Mouse (Mus musculus) bone marrow, adult 2 months (tissue): ENCODE measurements around the gene Pign. TPM values are rescaled to one million over a fixed set of nuclear protein-coding genes. Genes with fewer than 3 reads are reported as not detected.

Experiments
- H3K27ac ChIP-seq: fragments of 200-500 bp; 2 replicates; pipeline ENCODE4 v1.5.1; 2012; ENCODE audit warnings: low read depth, mild to moderate bottlenecking, control low read depth, inconsistent platforms, low read length; ENCODE audit not compliant: control insufficient read depth, poor library complexity, insufficient read depth
- H3K4me1 ChIP-seq: fragments of 200-500 bp; 2 replicates; pipeline ENCODE4 v1.6.1; 2011; ENCODE audit warnings: low read length; ENCODE audit not compliant: control insufficient read depth, insufficient read depth
- H3K4me3 ChIP-seq: fragments of 200-500 bp; replicated peaks from 2 replicates; pipeline ENCODE3; 2011; ENCODE audit warnings: mild to moderate bottlenecking, low read depth, low read length, control low read depth; ENCODE audit not compliant: control insufficient read depth
- CTCF ChIP-seq: fragments of 200-500 bp; IDR thresholded peaks from 2 replicates; pipeline ENCODE4 v1.5.1; 2011; ENCODE audit warnings: low read length, control low read depth; ENCODE audit not compliant: control insufficient read depth, insufficient read depth
- POLR2A ChIP-seq: fragments of 200-500 bp; IDR thresholded peaks from 2 replicates; pipeline ENCODE4 v1.6.1; 2011; ENCODE audit warnings: low read depth, mild to moderate bottlenecking, control low read depth, low read length, borderline replicate concordance; ENCODE audit not compliant: control insufficient read depth
- WGBS: fragments of 180-500 bp; shearing (Covaris S2); methylation state at CpG from one replicate; pipeline ENCODE4 v1.1.7; 2018; 5-methylcytosine and 5-hydroxymethylcytosine counted together
- polyA plus RNA-seq: library from polyadenylated mRNA; stranded (reverse); fragments of >200 nt; gene quantifications from 2 replicates; pipeline ENCODE4 v1.2.4, GENCODE M21; 2011; ENCODE audit warnings: low replicate concordance; ENCODE audit not compliant: missing spikeins, insufficient read depth, insufficient read length

The Pign gene
- polyA plus RNA-seq, 1 experiment = 18.2 TPM

- 88% methylated on average over 3 of the region's 3 CpGs for WGBS
- no peak overlapping the region for H3K27ac ChIP-seq
- no peak for TF ChIP-seq CTCF
- no peak for TF ChIP-seq POLR2A
- no peaks in the 10 kb centered on the region for H3K4me1 ChIP-seq
- H3K4me3 ChIP-seq = no peak overlapping the region
Measured at GRCm38 (mm10) chr1:105553130-105553529, 110.3 kb downstream of the Pign start.

GRCm38 (mm10) chr1:105550163-105550562, 113.3 kb downstream of the Pign start:
- TF ChIP-seq POLR2A (no peak), CTCF (no peak)
- H3K27ac ChIP-seq = no peak overlapping the region
- no peak overlapping the region for H3K4me3 ChIP-seq
- no peaks in the 10 kb centered on the region for H3K4me1 ChIP-seq

DNA sequence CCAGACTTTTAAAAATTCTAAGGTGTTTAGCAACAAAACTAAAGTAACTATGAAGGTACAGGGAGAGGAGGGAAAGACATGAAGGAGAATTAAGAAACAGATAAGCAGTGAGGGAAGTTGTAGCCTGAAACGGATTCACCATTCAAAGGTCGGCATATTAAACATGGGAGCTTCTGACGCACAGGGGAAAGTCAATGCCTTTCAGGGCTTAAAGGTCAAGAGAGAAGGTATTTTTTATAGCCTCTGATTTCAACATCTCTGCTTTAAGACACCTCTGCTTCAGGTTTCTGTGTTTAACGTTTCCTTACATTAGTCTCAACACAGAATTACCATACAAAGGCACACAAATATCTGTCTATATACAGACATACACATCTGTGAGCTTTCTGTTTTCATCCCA, 113.8 kb downstream of the Pign start:
- Histone ChIP-seq H3K4me1 (no peaks in the 10 kb centered on the region), H3K4me3 (no peak overlapping the region), H3K27ac (no peak overlapping the region)
- WGBS = 84% methylated on average over 4 of the region's 4 CpGs
- TF ChIP-seq POLR2A (no peak), CTCF (no peak)

DNA sequence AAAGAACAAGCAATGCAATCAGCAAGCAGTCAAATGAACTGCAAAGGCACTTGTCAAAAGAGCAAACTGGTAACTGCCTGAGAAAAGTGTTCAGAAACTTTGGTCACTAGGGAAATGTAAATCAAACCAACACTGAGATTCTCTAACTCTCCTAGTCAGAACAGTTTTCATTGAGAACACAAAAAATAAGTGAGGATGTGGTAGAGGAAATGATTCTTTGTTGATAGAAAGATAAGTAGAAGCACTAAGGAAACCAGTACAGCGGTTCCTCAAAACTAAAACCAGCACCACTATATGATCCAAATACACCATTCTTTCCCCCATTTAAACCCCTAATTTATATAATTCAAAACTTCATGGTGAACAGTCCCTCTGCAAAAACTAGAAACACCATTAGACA, 120.4 kb downstream of the Pign start:
- Histone ChIP-seq H3K4me3 (no peak overlapping the region), H3K4me1 (no peaks in the 10 kb centered on the region), H3K27ac (no peak overlapping the region)
- TF ChIP-seq POLR2A (no peak), CTCF (no peak)
- WGBS = 42% methylated on average over 1 of the region's 1 CpGs

GRCm38 (mm10) chr1:105523768-105524167, 139.7 kb downstream of the Pign start:
- no peak overlapping the region for H3K27ac ChIP-seq
- no peaks in the 10 kb centered on the region for H3K4me1 ChIP-seq
- 63% methylated on average over 2 of the region's 2 CpGs for WGBS
- no peak overlapping the region for H3K4me3 ChIP-seq
- TF ChIP-seq CTCF (no peak), POLR2A (no peak)

DNA sequence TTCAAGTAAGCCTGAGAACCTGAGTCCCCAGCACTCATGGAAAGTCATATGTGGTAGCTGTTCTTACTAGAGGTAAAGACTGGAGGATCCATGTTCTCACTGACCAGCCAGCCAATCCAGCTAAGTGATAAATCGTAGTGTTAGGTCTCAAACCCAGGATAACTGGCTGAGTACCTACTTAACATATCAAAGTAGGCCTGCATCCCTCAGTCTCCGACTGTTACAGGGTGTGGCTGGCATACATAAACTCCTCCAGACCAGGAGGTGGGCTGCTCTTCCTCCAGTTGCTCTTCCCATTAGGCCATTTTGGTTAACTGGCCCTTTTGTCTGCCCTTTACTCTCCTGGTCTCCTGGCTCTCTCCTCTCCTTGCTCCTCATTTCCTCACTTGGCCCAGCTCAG, 141.2 kb downstream of the Pign start:
- WGBS = 83% methylated on average over 2 of the region's 2 CpGs
- H3K4me3 ChIP-seq = no peak overlapping the region
- TF ChIP-seq CTCF (no peak), POLR2A (no peak)
- no peaks in the 10 kb centered on the region for H3K4me1 ChIP-seq
- no peak overlapping the region for H3K27ac ChIP-seq

DNA sequence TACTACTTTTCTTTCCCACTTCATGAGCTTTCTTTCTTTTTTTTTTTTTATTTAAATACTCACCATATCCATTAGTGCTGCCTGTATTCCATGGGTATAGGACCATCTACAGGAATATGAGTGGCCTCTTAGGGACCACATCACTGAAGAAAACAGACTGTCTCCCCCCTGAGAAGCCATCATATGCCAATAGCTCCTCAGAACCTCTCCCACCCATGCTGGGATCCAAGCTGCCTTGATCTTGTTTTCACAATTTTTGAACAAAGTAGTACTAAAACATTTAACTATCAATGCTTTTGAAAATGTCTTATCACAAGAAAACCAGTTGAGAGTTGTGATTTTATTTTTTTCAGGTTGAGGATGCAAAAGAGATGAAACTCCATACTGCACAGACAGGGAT, 145.4 kb downstream of the Pign start:
- TF ChIP-seq CTCF (no peak), POLR2A (no peak)
- Histone ChIP-seq H3K4me1 (no peaks in the 10 kb centered on the region), H3K4me3 (no peak overlapping the region), H3K27ac (no peak overlapping the region)

DNA sequence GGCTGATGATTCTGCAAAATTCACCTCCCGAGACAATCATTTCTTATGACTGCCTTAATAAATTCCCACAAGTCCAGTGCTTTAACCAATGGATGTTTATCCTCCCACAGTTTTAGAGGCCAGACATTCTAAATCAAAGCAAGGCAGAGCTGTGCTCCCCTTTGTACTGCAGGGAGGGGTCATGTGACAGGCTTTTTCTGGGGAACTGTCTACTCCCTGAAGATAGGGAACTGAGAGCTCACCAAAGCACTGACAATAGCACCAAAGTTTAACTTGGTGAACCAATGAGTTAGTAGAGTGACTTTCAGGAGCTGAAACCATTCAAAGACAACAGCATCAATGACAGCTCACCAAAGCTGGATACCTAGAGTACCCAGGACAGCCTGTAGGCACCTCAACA, 156.4 kb downstream of the Pign start:
- Histone ChIP-seq H3K27ac (no peak overlapping the region), H3K4me3 (no peak overlapping the region), H3K4me1 (no peaks in the 10 kb centered on the region)
- TF ChIP-seq POLR2A (no peak), CTCF (no peak)
- WGBS = 92% methylated on average over 1 of the region's 1 CpGs

- 81% methylated on average over 5 of the region's 5 CpGs for WGBS
- Histone ChIP-seq H3K27ac (no peak overlapping the region), H3K4me3 (no peak overlapping the region), H3K4me1 (no peaks in the 10 kb centered on the region)
- TF ChIP-seq POLR2A (no peak), CTCF (no peak)
Measured at GRCm38 (mm10) chr1:105492626-105493025, 170.9 kb downstream of the Pign start.
